Mouse (Mus musculus) heart, adult 2 months (tissue): Measurements from ENCODE around the gene Ccnk.

ENCODE experiments used
- CTCF ChIP-seq: fragments of 200-600 bp; IDR thresholded peaks from 2 replicates; pipeline ENCODE4 v1.8.1; 2022; ENCODE audit warnings: antibody characterized with exemption, mild to moderate bottlenecking, moderate library complexity
- EP300 ChIP-seq: fragments of 200-500 bp; IDR thresholded peaks from 2 replicates; pipeline ENCODE4 v1.6.1; 2011; ENCODE audit warnings: low read depth, low read length, control low read depth; ENCODE audit not compliant: insufficient read depth
- POLR2A ChIP-seq: fragments of 200-500 bp; IDR thresholded peaks from 2 replicates; pipeline ENCODE4 v1.6.1; 2011; ENCODE audit warnings: mild to moderate bottlenecking, low read depth, low read length, control low read depth; ENCODE audit not compliant: insufficient read depth

DNA sequence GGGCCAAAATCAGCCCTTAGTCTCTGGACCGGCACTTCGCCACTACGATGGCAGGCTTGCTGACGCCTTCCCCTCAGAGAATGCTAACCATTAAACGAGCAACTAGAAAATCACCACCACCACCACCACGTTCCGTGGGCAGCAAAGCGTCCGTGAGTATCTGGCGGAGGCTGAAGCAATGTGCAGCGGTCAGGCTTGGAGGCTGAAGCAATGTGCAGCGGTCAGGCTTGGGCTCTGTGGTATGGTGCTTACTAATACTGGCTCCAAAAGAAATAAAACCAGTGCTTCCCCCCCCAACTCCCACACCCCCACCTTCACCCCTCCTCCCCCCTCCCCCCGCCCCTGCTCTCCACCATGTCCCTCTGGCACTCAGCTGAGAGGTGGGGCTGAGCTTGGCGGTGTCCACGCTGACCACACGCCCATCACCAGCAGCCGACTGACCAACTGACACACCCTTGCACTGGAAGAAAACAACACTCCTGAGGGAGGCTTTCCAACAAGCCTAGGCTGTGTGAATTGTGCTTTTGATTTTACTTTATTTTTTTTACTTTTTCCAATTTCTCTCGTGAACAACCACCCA is 56.7 kb downstream of the Ccnk start:
- TF ChIP-seq CTCF (no peak), POLR2A (no peak), EP300 (no peak)
